Mouse (Mus musculus) midbrain, embryonic 12.5 days (tissue): ENCODE data around the gene Tnp2. TPM values are rescaled to one million over a fixed set of nuclear protein-coding genes. Genes with fewer than 3 reads are reported as not detected.
A peak's percentile ranks its signal among the peaks of the same experiment; 100 is the strongest.

Source experiments
- ATAC-seq: fragments of 200-750 bp; cut with Nextera tagmentation; 2 replicates; pipeline ENCODE4 v1.8.0; 2017; ENCODE audit warnings: low read depth, moderate TSS enrichment, moderate library complexity; ENCODE audit not compliant: low FRiP score
- H3K27ac ChIP-seq: fragments of 300-500 bp; sonication (generic); replicated peaks from 2 replicates; pipeline ENCODE4 v1.5.1; 2016; ENCODE audit warnings: mild to moderate bottlenecking
- H3K27me3 ChIP-seq: fragments of 300-500 bp; sonication (generic); 2 replicates; pipeline ENCODE4 v1.6.1; 2016; ENCODE audit warnings: mild to moderate bottlenecking
- H3K36me3 ChIP-seq: fragments of 300-500 bp; sonication (generic); 2 replicates; pipeline ENCODE4 v1.6.1; 2016
- H3K4me1 ChIP-seq: fragments of 300-500 bp; sonication (generic); 2 replicates; pipeline ENCODE4 v1.6.1; 2016
- H3K4me2 ChIP-seq: fragments of 300-500 bp; sonication (generic); replicated peaks from 2 replicates; pipeline ENCODE4 v1.6.1; 2016; ENCODE audit warnings: mild to moderate bottlenecking, moderate library complexity
- H3K4me3 ChIP-seq: fragments of 300-500 bp; sonication (generic); 2 replicates; pipeline ENCODE4 v1.5.1; 2016; ENCODE audit warnings: mild to moderate bottlenecking
- H3K9ac ChIP-seq: fragments of 300-500 bp; sonication (generic); replicated peaks from 2 replicates; pipeline ENCODE4 v1.6.1; 2016; ENCODE audit warnings: mild to moderate bottlenecking, moderate library complexity
- H3K9me3 ChIP-seq: fragments of 300-500 bp; sonication (generic); 2 replicates; pipeline ENCODE4 v1.6.1; 2016; ENCODE audit warnings: mild to moderate bottlenecking
- WGBS: fragments of 180-500 bp; shearing (Covaris S2); methylation state at CpG from one replicate; pipeline ENCODE4 v1.1.7; 2016; 5-methylcytosine and 5-hydroxymethylcytosine counted together
- polyA plus RNA-seq: library from polyadenylated mRNA; unstranded; fragments of >200 nt; fragmentation: Nextera tagmentation; extraction: Ambion mirVana; gene quantifications from 2 replicates; pipeline ENCODE4 v1.2.1, GENCODE M21; 2016

The Tnp2 gene
- not detected in 2 replicates for polyA plus RNA-seq

DNA sequence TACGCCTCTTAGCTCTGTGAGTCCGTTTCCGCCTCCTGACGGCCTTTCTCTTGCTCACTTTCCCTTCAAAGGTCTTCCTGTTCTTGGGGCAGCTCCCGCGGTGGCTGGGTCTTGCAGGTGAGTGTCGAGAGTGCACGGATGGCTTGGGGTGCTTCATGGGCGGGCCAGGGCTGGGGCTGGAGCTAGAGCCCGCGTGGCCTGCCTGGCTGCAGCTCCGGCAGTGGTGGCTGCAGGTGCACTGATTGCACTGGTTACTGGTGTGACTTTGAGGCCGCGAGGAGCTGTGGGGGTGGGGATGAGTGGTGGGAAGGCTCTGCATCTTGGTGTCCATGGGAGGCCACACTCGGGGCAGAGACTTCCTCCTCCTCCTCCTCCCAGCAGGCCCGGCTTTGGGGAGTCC lies at the start of gene Tnp2:
Gene Tnp2, minus strand, starts transcription at position 390 of the 400 bp plus-strand sequence.
- WGBS: 60% methylated on average over 16 of the region's 16 CpGs
- ATAC-seq: no peak
- Histone ChIP-seq H3K9ac (no peak within 1 kb of the TSS), H3K4me1 (peaks cover 23% of the 10 kb centered on the region), H3K4me3 (no peak within 1 kb of the TSS), H3K27ac (no peak within 1 kb of the TSS), H3K27me3 (peaks cover 16% of the 10 kb centered on the region), H3K9me3 (no peaks in the 10 kb centered on the region), H3K4me2 (no peak within 1 kb of the TSS), H3K36me3 (no peaks in the 10 kb centered on the region)

DNA sequence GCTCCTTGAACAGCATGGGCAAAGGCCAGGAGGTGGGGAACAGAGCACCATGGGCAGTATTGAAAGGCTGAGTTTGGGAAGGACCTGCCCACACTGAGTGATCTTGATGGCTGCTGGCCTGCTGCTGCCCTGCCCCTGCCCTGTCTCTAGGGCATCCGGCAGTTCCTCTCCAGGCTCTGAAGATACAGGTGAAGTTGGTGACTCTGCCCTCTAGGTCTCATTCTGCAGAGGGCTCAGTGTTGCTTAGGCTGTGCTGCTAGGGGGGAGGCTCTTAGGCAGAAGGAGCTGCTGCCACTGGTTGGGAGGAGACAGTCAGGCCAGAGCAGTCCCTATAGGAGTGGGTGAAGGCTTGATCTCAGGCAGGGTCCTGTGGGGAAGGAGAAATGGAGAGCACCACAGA lies 49.4 kb upstream of the Tnp2 start:
- no peak overlapping the region for H3K27ac ChIP-seq
- H3K4me3 ChIP-seq: no peak overlapping the region
- H3K4me1 ChIP-seq: peaks cover 30% of the 10 kb centered on the region
- H3K9ac ChIP-seq: no peak overlapping the region
- H3K36me3 ChIP-seq: no peaks in the 10 kb centered on the region
- 100% methylated on average over 1 of the region's 1 CpGs for WGBS
- H3K4me2 ChIP-seq: no peak overlapping the region
- H3K27me3 ChIP-seq: peaks cover 6% of the 10 kb centered on the region
- ATAC-seq: no peak
- H3K9me3 ChIP-seq: no peaks in the 10 kb centered on the region

DNA sequence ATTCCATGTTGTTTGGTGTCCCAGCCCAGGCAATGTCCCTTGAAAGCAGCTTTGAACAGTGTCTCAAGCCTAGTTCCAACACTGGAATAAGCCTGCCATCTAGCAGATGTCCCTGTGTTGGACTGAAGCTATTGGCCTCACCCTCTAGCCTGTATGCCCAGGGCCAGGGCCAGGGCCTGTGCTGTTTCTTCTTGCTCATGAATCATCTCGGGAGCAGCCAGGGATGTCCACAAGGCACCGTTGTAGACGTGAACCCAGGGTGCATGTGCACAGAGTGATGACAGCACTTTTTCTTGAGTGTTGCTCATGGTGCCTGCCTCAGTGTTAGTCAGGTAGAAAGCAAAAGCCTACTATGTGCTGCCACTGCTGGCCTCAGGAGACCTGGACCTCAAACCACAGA lies 48.8 kb upstream of the Tnp2 start:
- Histone ChIP-seq H3K27me3 (peaks cover 6% of the 10 kb centered on the region), H3K4me1 (peaks cover 30% of the 10 kb centered on the region), H3K27ac (no peak overlapping the region), H3K4me2 (no peak overlapping the region), H3K4me3 (no peak overlapping the region), H3K9ac (no peak overlapping the region), H3K36me3 (no peaks in the 10 kb centered on the region), H3K9me3 (no peaks in the 10 kb centered on the region)
- ATAC-seq: no peak
- WGBS: 97% methylated on average over 3 of the region's 3 CpGs

DNA sequence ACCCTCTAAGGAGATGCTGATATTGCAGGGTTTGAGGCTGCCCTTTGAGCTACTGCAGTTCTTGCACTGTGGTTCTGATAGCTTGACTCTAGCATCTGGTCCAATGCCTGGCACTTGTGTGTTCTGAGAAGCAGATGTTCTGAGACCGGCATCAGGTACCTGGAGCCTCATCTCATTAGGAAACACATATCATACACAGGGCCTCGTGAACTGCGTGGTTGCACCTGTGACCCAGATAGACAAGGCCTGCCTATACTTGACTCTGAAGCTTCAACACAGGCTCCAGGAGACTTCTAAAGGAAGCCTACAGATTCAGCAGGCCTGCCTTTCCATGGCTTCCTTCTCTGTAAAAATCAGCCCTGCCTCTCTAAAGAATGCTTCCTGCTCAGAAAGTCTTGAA lies 47.9 kb upstream of the Tnp2 start:
- Histone ChIP-seq H3K4me3 (no peak overlapping the region), H3K9ac (no peak overlapping the region), H3K9me3 (no peaks in the 10 kb centered on the region), H3K27me3 (peaks cover 6% of the 10 kb centered on the region), H3K4me2 (peak overlapping the region; percentile 95; the same call in 1 of the 2 replicates), H3K36me3 (no peaks in the 10 kb centered on the region), H3K27ac (no peak overlapping the region), H3K4me1 (peaks cover 30% of the 10 kb centered on the region)
- 93% methylated on average over 3 of the region's 3 CpGs for WGBS
- ATAC-seq: no peak

DNA sequence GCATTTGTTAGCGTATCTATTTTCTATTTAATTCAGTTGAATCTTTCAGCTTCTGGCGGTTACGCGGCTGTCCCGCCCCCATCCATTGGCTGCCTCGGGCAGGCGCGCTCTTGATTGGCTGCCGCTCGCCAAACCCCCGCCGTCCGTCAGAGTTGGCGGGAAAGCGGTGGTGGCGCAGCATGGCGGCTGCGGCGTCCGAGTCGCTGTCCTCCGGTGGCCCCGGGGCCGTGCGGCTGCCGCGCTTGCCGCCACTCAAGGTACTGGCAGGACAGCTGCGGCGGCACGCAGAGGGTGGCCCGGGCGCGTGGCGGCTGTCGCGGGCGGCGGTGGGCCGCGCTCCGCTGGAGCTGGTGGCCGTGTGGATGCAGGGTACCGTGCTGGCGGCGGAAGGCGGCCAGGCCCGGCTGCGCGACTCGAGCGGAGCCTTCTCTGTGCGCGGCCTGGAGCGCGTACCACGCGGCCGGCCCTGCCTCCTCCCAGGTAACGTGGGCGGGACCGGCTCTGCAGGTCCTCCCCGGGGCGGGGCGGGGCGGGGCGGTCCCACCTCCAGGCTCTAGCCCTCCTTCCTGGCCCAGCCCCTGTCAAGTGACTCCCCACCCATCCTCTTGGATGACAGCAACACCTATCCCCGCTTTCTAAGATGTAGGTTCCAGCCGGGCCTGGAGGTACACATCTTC lies 46.6 kb upstream of the Tnp2 start, which contains the start of gene Rmi2:
Gene Rmi2, plus strand, starts transcription at position 149 of the 677 bp plus-strand sequence.
- peak within 1 kb of the TSS; percentile 82 for H3K4me3 ChIP-seq
- peak within 1 kb of the TSS; percentile 70 for H3K9ac ChIP-seq
- peak within 1 kb of the TSS; percentile 62; the same call in 1 of the 2 replicates for H3K27ac ChIP-seq
- no peaks in the 10 kb centered on the region for H3K36me3 ChIP-seq
- ATAC-seq: peak; percentile 94
- peaks cover 30% of the 10 kb centered on the region for H3K4me1 ChIP-seq
- peaks cover 6% of the 10 kb centered on the region for H3K27me3 ChIP-seq
- peak within 1 kb of the TSS; percentile 95 for H3K4me2 ChIP-seq
- under 1% methylated on average over 53 of the region's 69 CpGs for WGBS
- H3K9me3 ChIP-seq: no peaks in the 10 kb centered on the region

DNA sequence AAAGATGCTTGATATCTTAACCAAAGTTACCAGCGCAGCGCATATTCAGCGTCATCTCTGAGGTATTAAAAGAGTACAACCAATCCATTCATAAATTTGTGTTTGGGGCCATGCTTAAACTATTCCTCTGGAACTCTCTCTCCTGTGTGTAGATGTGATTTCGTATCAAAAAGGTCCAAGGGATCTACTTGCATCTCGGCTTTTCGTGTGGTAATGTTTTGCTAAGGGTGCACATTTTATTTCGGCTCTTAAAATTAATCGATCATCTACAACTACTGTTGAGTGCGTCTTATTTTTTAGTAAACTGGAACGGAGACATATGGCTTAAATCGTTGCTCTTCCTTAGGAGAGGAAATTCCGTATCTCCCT lies 46.1 kb upstream of the Tnp2 start:
- Histone ChIP-seq H3K27ac (no peak overlapping the region), H3K27me3 (peaks cover 6% of the 10 kb centered on the region), H3K4me3 (peak overlapping the region; percentile 82), H3K9ac (peak overlapping the region; percentile 70; the same call in 1 of the 2 replicates), H3K4me1 (peaks cover 30% of the 10 kb centered on the region), H3K9me3 (no peaks in the 10 kb centered on the region), H3K4me2 (peak overlapping the region; percentile 95), H3K36me3 (no peaks in the 10 kb centered on the region)
- 9% methylated on average over 12 of the region's 12 CpGs for WGBS
- 0 out of 2 replicates have a peak, but pooled peaks have one; percentile 2 for ATAC-seq

DNA sequence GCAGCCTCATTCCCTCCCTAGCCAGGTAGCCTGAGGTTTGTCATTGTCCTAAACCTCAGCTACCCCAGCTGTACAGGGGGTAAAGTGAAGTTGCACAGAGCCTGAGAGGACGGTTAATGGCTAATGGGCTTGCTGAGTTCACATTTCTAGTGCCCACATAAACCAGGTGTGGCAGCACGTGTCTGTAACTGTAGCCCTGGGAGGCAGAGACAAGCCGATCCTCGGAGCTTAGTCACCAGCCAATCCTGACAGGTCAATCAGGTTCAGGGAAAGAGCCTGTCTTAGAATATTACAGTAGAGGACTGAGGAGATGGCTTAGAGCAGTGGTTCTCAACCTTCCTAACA lies 40.0 kb upstream of the Tnp2 start:
- no peak for ATAC-seq
- Histone ChIP-seq H3K9ac (no peak overlapping the region), H3K4me1 (no peaks in the 10 kb centered on the region), H3K27me3 (no peaks in the 10 kb centered on the region), H3K4me2 (no peak overlapping the region), H3K9me3 (no peaks in the 10 kb centered on the region), H3K27ac (no peak overlapping the region), H3K4me3 (no peak overlapping the region), H3K36me3 (no peaks in the 10 kb centered on the region)
- 83% methylated on average over 4 of the region's 4 CpGs for WGBS

DNA sequence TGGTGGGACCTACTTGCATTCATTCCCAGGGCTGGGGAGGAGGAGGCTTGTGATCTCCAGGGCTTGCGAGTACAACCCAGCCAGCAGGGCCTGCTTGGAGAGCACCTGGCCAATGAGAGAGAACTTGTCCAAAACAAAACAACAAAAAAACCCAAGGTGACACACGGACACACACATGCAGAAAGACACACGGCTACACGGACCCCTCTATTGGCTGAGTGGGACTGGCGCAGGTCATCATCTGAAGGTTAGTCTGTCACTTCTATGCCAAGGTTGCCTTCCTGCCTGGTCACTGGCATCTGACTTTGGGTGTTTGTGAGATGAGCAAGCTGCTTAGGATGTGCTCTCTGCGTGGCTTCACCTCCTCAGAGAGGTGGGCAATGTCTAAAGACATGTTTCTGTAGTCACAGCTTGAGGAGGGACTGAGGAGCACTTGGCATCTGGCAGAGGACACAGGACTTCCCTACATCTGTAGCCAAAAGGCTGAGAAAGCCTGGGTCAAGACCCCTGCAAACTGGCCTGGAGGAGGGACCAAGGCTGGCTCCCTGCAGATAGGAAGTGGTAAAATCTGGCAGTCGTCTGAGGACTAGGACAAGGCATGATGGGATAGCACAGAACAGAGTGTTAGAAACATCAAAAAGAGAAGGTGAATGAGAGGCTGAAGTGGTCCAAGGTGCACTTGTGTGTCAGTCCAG lies 39.5 kb upstream of the Tnp2 start:
- no peak for ATAC-seq
- Histone ChIP-seq H3K4me3 (no peak overlapping the region), H3K36me3 (no peaks in the 10 kb centered on the region), H3K4me1 (no peaks in the 10 kb centered on the region), H3K4me2 (no peak overlapping the region), H3K9ac (no peak overlapping the region), H3K27me3 (no peaks in the 10 kb centered on the region), H3K27ac (no peak overlapping the region), H3K9me3 (no peaks in the 10 kb centered on the region)
- WGBS: 82% methylated on average over 7 of the region's 7 CpGs

DNA sequence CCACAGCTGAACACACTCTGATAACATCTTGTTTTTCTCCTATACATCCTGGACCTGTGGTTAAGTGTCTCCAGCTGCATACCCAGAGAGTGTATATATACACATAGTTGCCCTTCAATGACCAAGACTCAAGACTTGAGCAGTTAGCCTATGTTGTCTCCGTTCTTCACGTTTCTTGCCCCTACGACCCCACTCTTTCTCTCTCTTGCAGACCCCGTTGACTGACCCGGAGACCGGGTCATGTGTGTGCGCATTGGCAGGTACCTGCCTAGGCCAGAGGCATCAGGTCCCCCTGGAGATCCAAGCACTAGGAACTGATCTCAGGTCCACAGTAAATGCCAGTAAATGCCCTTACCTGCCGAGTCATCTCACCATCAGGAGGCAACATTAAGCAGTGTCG lies 38.8 kb upstream of the Tnp2 start:
- H3K9ac ChIP-seq: no peak overlapping the region
- WGBS: 92% methylated on average over 9 of the region's 9 CpGs
- no peaks in the 10 kb centered on the region for H3K9me3 ChIP-seq
- H3K27me3 ChIP-seq: no peaks in the 10 kb centered on the region
- H3K4me3 ChIP-seq: no peak overlapping the region
- H3K4me1 ChIP-seq: no peaks in the 10 kb centered on the region
- H3K27ac ChIP-seq: no peak overlapping the region
- no peak overlapping the region for H3K4me2 ChIP-seq
- no peak for ATAC-seq
- no peaks in the 10 kb centered on the region for H3K36me3 ChIP-seq

DNA sequence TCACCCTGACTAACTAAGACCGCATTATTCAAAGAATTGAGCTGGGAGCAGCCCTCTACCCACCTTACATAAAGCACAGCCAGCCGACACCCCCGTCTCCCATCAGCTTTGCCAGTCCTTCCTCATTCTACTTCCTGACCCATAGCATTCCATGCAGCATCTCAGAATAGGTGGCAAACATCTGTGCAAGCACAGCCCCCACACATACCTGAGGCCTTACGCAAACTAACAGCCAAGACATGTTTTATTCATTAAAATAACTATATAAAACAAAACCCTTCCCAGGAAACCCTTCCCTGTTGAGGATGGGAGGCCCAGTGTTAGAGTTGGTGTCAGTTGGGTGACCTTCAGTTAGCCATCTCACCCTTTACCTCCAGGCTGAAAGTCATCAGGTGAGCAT lies 37.4 kb upstream of the Tnp2 start:
- H3K9ac ChIP-seq: no peak overlapping the region
- WGBS: 97% methylated on average over 4 of the region's 4 CpGs
- ATAC-seq: no peak

DNA sequence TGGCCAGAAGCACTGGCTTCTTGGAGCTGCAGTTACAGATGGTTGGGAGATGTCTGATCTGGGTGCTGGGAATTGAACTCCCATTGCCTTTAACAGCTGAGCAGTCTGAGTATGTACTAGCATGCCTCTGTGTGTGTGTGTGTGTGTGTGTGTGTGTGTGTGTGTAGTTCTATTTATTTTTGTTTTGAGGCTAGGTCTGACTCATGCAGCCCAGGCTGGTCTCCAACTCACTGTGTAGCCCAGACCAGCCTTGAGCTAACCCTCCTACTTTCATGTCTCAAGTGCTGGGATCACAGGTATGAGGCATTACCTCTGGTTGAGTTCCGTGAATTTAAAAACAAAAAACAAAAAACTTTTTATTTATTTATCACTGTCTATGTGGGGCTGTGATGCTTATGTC lies 36.1 kb upstream of the Tnp2 start:
- ATAC-seq: no peak
- Histone ChIP-seq H3K36me3 (no peaks in the 10 kb centered on the region), H3K9me3 (no peaks in the 10 kb centered on the region), H3K4me1 (no peaks in the 10 kb centered on the region), H3K4me3 (no peak overlapping the region), H3K27ac (no peak overlapping the region), H3K27me3 (no peaks in the 10 kb centered on the region), H3K9ac (no peak overlapping the region), H3K4me2 (no peak overlapping the region)
- WGBS: 81% methylated on average over 1 of the region's 1 CpGs

More for the DNA sequence above, 37.4 kb upstream of the Tnp2 start:
- Histone ChIP-seq H3K4me3 (no peak overlapping the region), H3K36me3 (no peaks in the 10 kb centered on the region), H3K4me2 (no peak overlapping the region), H3K9me3 (no peaks in the 10 kb centered on the region), H3K27me3 (no peaks in the 10 kb centered on the region), H3K4me1 (no peaks in the 10 kb centered on the region), H3K27ac (no peak overlapping the region)

DNA sequence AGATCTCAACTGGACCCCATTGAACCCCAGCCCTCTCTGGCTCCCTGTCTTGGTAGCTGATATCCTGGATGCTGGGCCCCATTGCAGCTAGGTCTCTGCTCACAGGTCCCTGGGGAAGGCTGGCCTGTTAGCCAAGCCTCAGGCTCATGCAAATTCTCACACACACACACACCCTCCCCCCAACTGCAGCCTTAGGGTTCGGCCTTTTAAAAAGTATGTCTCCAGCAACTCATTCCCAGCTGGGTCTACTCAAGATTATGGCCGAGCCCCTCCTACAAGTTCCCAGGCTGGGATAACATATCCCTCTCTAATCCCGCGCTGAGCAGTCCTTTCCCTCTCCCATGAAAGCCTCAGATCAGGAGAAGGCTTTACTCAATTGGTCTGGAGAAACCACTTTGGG lies 32.9 kb upstream of the Tnp2 start:
- no peak for ATAC-seq
- Histone ChIP-seq H3K9me3 (no peaks in the 10 kb centered on the region), H3K4me3 (no peak overlapping the region), H3K27me3 (no peaks in the 10 kb centered on the region), H3K4me2 (no peak overlapping the region), H3K36me3 (no peaks in the 10 kb centered on the region), H3K9ac (no peak overlapping the region), H3K4me1 (no peaks in the 10 kb centered on the region), H3K27ac (no peak overlapping the region)
- WGBS: 66% methylated on average over 4 of the region's 4 CpGs
